Comparison of ENCODE assay signal across 8 mouse cellular contexts in genomic region chr19:16063916-16064580, GRCm38 (mm10).
A peak's percentile ranks its signal among the peaks of the same experiment; 100 is the strongest.
DNase-seq lines count a peak whose midpoint lies in the region; ATAC-seq lines count a peak whose summit lies in the region.

No protein-coding gene starts in this region.

- intact Hi-C loops in gastrocnemius, postnatal 14 days (cut with DNase I; ENCODE audit: low total_unique reads), result loop anchor here (2.0 to 10.0 kb wide), 3 partner anchors 131 to 535 kb away; no protein-coding TSS in a partner anchor
- intact Hi-C loops in left cerebral cortex, postnatal 10 days (cut with DNase I), result loop anchor here (5.0 to 10.0 kb wide), 3 partner anchors 68 to 533 kb away; partner anchors contain the start of gene Gnaq

- DNase-seq in ZHBTc4 (ENCODE audit: low read depth, low spot score), result peak; percentile 79
- DNase-seq in cerebellum, postnatal 4 days (ENCODE audit: low spot score in 2 of 2), result peak; percentile 52 to 80
- DNase-seq in gastrocnemius, postnatal 14 days, result peak; percentile 57
- peak; percentile 72 to 77 for DNase-seq in left cerebral cortex, postnatal 10 days (ENCODE audit: extremely low spot score in 1 of 2, low spot score in 2 of 2)
- DNase-seq in right cerebral cortex, postnatal 14 days, result peak; percentile 79
- DNase-seq in yolk sac, embryonic 10.5 days (ENCODE audit: low spot score), result peak; percentile 55

- peak; percentile 85 for ATAC-seq in inflammation-experienced regulatory T-cells, adult 6 months
- peak; percentile 90 for ATAC-seq in megakaryocyte progenitor cell, adult 5-6 weeks (replicated peaks; ENCODE audit: poor library complexity)

Comparison
In these comparisons a context has a peak if more than half of its experiments do, and no peak if none do; other contexts are left out.
1. Peak in every context shown above with its lines: DNase-seq and ATAC-seq.